Mouse (Mus musculus) embryonic fibroblast, embryonic 13.5 days (primary cell): ENCODE results near the gene Sbpl.

Source experiments
- CTCF ChIP-seq: IDR thresholded peaks from 2 replicates; pipeline ENCODE4 v1.5.1; 2011; ENCODE audit warnings: mild to moderate bottlenecking, control low read depth, low read length, moderate library complexity, borderline replicate concordance; ENCODE audit not compliant: insufficient read depth
- POLR2A ChIP-seq: IDR thresholded peaks from 2 replicates; pipeline ENCODE4 v1.6.1; 2011; ENCODE audit warnings: low read depth, mild to moderate bottlenecking, control low read depth, low read length, moderate library complexity

GRCm38 (mm10) chr17:23971315-23971714, 16.2 kb upstream of the Sbpl start:
- no peak for TF ChIP-seq CTCF
- TF ChIP-seq POLR2A = no peak
